Mouse (Mus musculus): Measurements from ENCODE around the gene Erich3. TPM values are rescaled to one million over a fixed set of nuclear protein-coding genes. Genes with fewer than 3 reads are reported as not detected.

Erich3 gene
- total RNA-seq, 2 experiments from 2014 or later, result 3.4 to 5.0 TPM

Other genes with a start within 250 kb of the Erich3 start
- gene Cryz, start 67.1 kb upstream of the Erich3 start, total RNA-seq (2021), result 10 to 100 TPM in 1 of 2 experiments, 1 to 10 TPM in 1; 8.6 to 10.9 TPM
- 1 to 10 TPM; 6.4 to 9.4 TPM for gene Tyw3, start 66.8 kb upstream of the Erich3 start, total RNA-seq (2021)